Mouse (Mus musculus): Measurements from ENCODE around the gene Tagap. TPM values are rescaled to one million over a fixed set of nuclear protein-coding genes. Genes with fewer than 3 reads are reported as not detected.
"Not testable (repeated sequence)": the region's sequence is repeated elsewhere in the genome, so short reads cannot be mapped to it uniquely, and the experiment has no call there.

The Tagap gene
- polyA plus RNA-seq, 1 experiment from 2014 or later = 0.36 TPM

DNA sequence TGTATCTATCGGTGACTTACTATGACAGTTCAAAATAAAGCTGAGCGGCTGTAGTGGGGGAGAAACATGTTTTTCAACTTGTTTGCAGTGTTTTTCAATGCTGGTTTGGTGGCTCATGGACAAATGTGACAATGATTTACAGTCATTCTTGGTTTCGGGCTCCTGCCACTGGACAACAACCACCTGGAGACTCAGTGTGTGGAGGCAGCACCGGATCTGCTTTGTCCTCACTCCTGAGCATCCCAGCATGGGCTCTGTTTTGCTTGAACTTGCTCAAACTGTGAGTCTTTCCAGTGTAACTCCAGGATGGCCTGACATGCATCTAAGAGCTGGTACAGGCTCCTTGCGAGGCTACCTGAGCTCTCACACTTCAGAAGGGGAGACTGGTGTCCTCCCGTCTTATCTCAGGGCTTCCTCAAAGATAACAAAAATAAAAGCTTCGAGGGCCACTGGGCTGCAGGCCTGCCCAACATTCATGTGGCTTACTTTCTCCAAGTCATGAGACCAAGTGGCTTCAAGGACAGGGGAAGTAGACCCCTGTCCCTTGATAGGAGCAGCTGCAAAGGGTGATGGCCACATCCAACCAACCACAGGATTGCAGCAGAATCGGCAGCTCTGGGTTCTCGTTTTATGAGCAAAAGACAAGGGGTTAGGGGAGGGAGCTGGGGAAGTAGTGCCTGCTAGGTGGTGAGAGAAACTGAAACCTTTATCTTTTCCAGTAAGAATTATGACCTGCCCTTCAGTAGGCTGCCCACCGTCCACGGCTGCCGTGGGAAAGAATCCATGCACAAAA, 8.8 kb upstream of the Tagap start:
- no peak for ATAC-seq (ENCODE audit: low read depth)
- WGBS = 64% methylated on average over 12 of the region's 12 CpGs

DNA sequence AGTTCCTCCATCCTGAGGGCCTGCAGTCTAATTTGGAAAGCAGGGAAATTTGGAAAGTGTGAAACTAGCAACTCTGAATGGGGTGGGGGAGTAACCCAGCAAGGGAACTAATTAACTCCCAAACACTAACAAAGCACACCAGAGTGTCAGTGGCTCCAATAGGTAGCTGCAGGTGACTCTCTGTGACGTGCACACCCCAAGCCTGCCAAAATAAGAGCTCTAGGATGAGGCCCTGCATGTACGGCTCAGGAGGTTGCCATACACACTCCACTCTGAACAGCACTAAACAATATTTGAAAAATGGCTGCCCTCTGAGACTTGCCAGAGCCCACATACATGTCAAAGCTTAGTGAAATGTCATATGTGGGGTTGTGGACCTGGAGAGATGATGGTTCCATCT, 7.4 kb upstream of the Tagap start:
- no peaks in the 10 kb centered on the region for H3K27me3 ChIP-seq
- no peak overlapping the region for H3K27ac ChIP-seq (replicated peaks)
- no peaks in the 10 kb centered on the region for H3K9me3 ChIP-seq
- no peak overlapping the region for H3K4me2 ChIP-seq
- no peaks in the 10 kb centered on the region for H3K36me3 ChIP-seq
- no peak for ATAC-seq (ENCODE audit: low read depth)
- H3K4me3 ChIP-seq = no peak overlapping the region
- WGBS = 88% methylated on average over 2 of the region's 2 CpGs
- H3K9ac ChIP-seq = no peak overlapping the region
- no peaks in the 10 kb centered on the region for H3K4me1 ChIP-seq (replicated peaks)

More for the DNA sequence above, 8.8 kb upstream of the Tagap start:
- no peak overlapping the region for H3K4me3 ChIP-seq
- H3K9me3 ChIP-seq = no peaks in the 10 kb centered on the region
- H3K27ac ChIP-seq (replicated peaks) = no peak overlapping the region
- H3K9ac ChIP-seq = no peak overlapping the region
- H3K27me3 ChIP-seq = no peaks in the 10 kb centered on the region
- no peak overlapping the region for H3K4me2 ChIP-seq
- no peaks in the 10 kb centered on the region for H3K4me1 ChIP-seq (replicated peaks)
- H3K36me3 ChIP-seq = no peaks in the 10 kb centered on the region

DNA sequence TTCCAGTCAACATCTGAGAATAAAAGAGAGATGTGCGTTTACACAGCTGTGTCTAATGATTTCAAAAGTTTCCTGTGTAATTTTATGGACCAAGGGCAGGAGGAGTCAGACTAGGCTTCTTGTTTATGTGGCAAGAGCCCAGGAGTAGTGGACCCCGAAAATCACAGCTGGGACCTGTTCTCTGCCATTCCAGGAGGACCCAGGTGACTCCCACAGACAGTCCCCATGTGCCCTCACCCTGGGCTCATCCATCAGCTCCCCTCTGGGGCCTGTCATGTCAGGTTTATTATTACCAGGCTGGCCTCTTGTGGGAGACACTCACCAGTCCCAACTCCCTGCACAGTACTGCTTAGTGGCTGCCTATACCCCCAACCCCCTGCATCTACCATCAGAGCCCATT, 6.6 kb upstream of the Tagap start:
- H3K4me3 ChIP-seq = no peak overlapping the region
- H3K9ac ChIP-seq = no peak overlapping the region
- H3K4me1 ChIP-seq (replicated peaks) = no peaks in the 10 kb centered on the region
- 79% methylated on average over 2 of the region's 2 CpGs for WGBS
- H3K9me3 ChIP-seq = no peaks in the 10 kb centered on the region
- no peaks in the 10 kb centered on the region for H3K27me3 ChIP-seq
- H3K36me3 ChIP-seq = no peaks in the 10 kb centered on the region
- no peak for ATAC-seq (ENCODE audit: low read depth)
- H3K27ac ChIP-seq (replicated peaks) = no peak overlapping the region
- H3K4me2 ChIP-seq = no peak overlapping the region

DNA sequence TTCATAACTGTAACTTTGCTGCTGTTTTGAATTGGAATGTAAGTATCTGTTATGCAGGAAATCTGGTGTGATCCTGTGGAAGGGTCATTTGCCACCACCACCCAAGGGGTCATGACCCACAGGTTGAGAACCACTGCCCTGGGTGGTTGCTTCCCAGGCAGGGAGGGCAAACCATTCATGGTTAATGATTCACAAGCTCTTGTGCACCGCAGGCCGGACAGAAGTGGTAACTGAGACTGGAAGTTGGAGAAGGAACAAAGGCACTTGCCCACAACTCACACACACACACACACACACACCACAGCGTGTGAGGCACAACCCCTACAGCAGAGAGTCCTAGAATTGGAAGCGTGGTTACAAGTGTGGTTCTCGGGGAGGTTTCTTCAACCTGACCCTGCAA, 3.2 kb upstream of the Tagap start:
- no peak for ATAC-seq (ENCODE audit: low read depth)
- Histone ChIP-seq H3K9me3 (no peaks in the 10 kb centered on the region), H3K4me1 (replicated peaks) (0 out of 2 replicates have a peak, but pooled peaks cover 3% of the 10 kb centered on the region), H3K4me2 (no peak overlapping the region), H3K27ac (replicated peaks) (no peak overlapping the region), H3K27me3 (no peaks in the 10 kb centered on the region), H3K4me3 (no peak overlapping the region), H3K9ac (no peak overlapping the region), H3K36me3 (no peaks in the 10 kb centered on the region)
- whole genome bisulfite sequencing = 70% methylated on average over 5 of the region's 5 CpGs

DNA sequence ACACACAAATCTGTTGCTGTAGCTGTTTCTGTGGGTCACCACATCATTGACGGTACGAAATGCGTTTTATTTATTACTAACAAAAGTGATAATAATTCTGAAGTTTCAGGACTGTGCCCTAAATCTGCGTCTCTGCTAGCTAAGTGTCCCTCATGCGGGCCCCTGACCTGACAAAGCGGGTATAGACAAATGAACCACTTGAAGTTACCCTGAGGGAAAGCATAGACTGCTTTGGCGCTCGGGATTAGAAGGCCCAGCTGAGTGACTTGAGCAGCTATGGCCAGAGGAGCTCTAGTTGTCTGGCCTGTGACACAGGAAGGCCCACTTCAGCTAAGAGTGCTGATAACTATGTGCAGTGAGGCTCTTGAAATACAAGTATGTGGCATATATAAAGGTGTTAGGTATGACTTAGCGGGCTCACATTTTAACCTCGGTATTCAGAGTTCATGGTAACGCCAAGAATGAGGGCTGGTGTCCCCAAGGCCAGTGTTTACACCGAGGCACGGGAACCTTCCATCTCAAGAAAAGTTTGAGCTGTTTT, 1.5 kb upstream of the Tagap start:
- Histone ChIP-seq H3K27ac (replicated peaks) (no peak overlapping the region), H3K9me3 (no peaks in the 10 kb centered on the region), H3K4me2 (no peak overlapping the region), H3K4me3 (no peak overlapping the region), H3K9ac (no peak overlapping the region), H3K36me3 (no peaks in the 10 kb centered on the region), H3K4me1 (replicated peaks) (0 out of 2 replicates have a peak, but pooled peaks cover 3% of the 10 kb centered on the region), H3K27me3 (no peaks in the 10 kb centered on the region)
- 92% methylated on average over 13 of the region's 13 CpGs for WGBS
- ATAC-seq (ENCODE audit: low read depth) = no peak

DNA sequence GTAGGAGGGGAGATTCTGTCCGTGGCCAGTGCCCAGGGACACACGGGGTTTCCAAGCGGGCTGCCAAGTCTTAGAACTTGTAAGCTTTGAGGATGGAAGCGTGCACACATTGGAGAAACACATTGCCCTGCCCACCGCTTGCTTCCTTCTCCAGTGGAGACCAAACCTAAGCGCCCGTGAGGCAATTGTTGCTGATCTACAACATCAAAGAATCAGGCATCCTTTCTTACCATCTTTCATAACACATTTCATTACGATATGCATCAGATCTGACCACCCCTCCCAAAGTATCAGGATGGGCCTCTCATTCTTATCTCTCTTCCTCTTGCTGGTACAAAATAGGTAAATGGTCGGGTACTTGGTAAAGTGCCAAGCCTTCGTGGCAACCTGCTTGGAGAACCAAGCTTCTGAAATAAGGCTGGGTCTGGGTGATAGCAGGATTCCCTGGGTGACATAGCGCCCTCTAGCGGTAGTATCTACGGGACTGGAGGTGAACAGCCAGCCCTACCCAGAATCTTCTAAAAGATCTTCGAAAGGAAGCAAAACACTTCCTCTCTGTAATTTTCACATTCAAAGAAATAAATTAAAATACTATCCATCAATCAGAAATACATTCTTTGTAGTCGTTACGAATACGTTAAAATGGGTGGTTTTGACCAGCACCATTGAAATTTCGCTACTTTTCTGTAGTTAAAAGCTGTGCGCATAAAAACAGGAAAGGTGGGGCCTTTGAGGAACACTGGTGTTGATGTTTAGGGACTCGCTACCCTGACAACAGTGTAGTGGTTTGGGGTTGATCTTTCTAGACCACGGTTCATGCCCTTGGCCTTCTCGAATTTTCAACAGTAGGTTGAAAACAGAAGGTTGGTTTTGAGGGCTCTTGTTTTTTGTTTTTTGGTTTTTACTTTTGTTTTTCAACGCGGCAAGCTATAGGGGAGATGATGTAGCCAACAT, 2.1 kb downstream of the Tagap start:
- no peak for ATAC-seq (ENCODE audit: low read depth)
- H3K9me3 ChIP-seq = no peaks in the 10 kb centered on the region
- H3K4me1 ChIP-seq (replicated peaks) = peaks cover 8% of the 10 kb centered on the region
- no peak overlapping the region for H3K4me2 ChIP-seq
- H3K27ac ChIP-seq (replicated peaks) = no peak overlapping the region
- no peak overlapping the region for H3K9ac ChIP-seq
- H3K4me3 ChIP-seq = no peak overlapping the region
- no peaks in the 10 kb centered on the region for H3K27me3 ChIP-seq
- H3K36me3 ChIP-seq = no peaks in the 10 kb centered on the region
- 72% methylated on average over 24 of the region's 24 CpGs for WGBS

DNA sequence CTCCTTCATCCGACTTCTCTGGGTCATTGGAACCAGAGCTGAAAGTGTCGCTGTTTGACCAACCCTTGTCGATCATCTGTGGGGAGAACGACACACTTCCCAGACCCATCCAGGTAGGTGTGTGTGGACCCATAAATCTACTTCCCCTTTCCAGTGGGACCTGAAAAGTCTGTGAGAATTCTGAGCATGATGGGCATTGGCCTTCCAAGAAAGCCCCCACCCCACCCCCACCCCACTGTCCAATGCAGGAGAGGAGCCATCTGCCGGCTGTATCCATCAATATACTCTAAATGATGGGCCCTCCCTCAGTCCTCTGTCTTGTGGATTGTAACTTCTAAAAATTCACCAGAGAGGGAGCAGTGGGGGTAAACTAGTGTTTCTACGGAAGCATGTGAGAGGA, 2.9 kb downstream of the Tagap start:
- H3K36me3 ChIP-seq = no peaks in the 10 kb centered on the region
- no peak overlapping the region for H3K9ac ChIP-seq
- H3K27ac ChIP-seq (replicated peaks) = no peak overlapping the region
- H3K4me2 ChIP-seq = no peak overlapping the region
- no peaks in the 10 kb centered on the region for H3K27me3 ChIP-seq
- no peak overlapping the region for H3K4me3 ChIP-seq
- 84% methylated on average over 6 of the region's 6 CpGs for WGBS
- peaks cover 8% of the 10 kb centered on the region for H3K4me1 ChIP-seq (replicated peaks)
- no peak for ATAC-seq (ENCODE audit: low read depth)
- H3K9me3 ChIP-seq = no peaks in the 10 kb centered on the region

DNA sequence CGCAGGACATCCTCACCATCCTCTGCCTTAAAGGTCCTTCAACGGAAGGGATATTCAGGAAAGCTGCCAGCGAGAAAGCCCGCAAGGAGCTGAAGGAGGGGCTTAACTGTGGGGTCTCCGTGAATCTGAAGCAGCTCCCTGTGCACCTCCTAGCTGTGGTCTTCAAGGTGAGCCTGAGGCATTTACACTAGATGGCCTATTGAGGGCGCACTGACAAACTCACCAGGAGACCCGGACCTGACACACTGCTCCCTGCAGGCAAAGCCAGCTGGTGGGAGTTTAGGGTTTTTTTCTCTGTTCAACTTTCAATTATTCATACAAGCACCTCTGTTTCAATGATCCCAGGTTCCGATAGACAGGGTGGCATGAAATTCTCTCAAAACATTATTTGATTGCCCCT, 3.5 kb downstream of the Tagap start:
- no peak overlapping the region for H3K4me2 ChIP-seq
- no peaks in the 10 kb centered on the region for H3K9me3 ChIP-seq
- ATAC-seq (ENCODE audit: low read depth) = no peak
- no peak overlapping the region for H3K4me3 ChIP-seq
- H3K9ac ChIP-seq = no peak overlapping the region
- no peaks in the 10 kb centered on the region for H3K27me3 ChIP-seq
- no peaks in the 10 kb centered on the region for H3K36me3 ChIP-seq
- H3K4me1 ChIP-seq (replicated peaks) = peaks cover 8% of the 10 kb centered on the region
- 38% methylated on average over 8 of the region's 8 CpGs for WGBS
- H3K27ac ChIP-seq (replicated peaks) = no peak overlapping the region

DNA sequence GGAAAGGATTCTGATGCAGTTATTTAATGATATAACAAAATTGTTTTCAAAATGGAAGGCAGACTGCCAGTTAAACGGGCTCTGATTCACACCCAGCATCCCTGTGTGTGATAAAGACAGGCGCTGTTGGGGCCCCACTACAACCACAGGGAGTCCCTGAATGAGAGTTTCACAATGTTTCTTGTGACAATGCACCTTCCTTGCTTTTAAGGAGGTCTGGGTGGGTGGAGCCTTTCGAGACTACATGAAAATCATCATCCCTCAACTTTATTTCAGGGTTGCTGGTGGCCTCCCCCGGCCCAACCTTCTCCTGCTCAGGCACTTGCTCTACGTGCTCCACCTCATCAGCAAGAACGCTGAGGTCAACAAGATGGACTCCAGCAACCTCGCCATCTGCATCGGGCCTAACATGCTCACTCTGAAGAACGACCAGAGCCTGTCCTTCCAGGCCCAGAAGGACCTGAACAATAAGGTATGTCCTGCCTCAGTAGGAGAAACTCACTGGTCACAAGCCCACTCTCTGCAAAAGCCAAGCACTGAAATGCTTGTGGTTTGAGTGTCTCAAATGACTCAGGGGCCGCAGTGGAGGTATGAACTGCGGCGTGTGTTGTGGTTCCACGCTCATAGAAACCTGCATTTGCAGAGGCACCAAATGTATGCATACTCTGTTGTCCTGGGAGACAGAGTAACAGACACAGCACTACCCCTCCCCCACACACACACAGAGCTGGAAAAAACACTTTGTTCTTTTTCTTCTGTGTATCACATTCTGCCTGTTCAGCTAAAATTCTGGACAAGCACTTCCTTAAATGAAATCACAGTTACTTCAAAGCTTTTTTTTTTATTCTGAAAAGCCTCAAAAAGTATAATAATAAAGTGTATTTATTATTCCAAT, 5.5 kb downstream of the Tagap start:
- Histone ChIP-seq H3K4me2 (no peak overlapping the region), H3K27ac (replicated peaks) (no peak overlapping the region), H3K27me3 (no peaks in the 10 kb centered on the region), H3K9me3 (no peaks in the 10 kb centered on the region), H3K9ac (no peak overlapping the region), H3K4me3 (no peak overlapping the region), H3K36me3 (no peaks in the 10 kb centered on the region), H3K4me1 (replicated peaks) (peaks cover 8% of the 10 kb centered on the region)
- WGBS = 73% methylated on average over 13 of the region's 13 CpGs
- ATAC-seq (ENCODE audit: low read depth) = no peak

DNA sequence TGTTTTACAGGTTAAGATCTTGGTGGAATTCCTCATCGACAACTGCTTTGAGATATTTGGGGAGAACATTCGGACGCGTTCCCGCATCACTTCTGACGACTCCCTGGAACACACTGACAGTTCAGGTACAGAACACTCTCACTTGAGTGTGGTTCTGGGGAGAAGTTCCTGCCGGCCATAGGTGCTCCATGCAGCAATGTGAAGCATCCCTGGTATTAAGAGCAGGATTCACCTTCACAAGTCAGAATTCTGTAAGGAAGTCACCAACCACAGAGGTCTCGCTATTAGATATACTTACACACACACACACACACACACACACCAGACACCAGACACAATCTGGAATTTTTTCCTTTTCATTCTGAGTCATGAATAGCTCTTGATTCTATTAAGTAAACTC, 6.3 kb downstream of the Tagap start:
- not testable (repeated sequence) for H3K9ac ChIP-seq; H3K9me3 ChIP-seq; ATAC-seq (ENCODE audit: low read depth)

DNA sequence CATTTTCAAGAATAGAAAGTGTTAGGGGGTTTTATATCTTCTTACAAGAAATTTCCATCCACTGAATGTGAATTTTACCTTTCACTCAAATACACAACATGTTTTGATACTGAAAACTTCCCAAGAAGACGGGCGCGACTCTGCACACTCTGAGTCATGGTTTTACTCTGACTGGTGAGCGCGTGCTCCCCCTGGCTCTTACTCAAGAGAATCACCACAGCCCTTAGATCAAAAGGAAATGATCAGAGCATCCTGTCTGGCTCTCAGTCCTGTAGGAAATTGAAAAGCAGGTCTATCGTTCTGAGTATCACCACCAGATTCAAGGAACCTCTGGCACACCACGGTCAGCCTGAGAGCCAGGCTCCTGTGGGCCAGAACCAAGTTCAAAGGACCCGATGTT, 13.8 kb downstream of the Tagap start:
- H3K9me3 ChIP-seq = no peaks in the 10 kb centered on the region
- H3K36me3 ChIP-seq = no peaks in the 10 kb centered on the region
- no peak overlapping the region for H3K9ac ChIP-seq
- WGBS = 71% methylated on average over 8 of the region's 8 CpGs
- no peak overlapping the region for H3K4me3 ChIP-seq
- H3K27me3 ChIP-seq = no peaks in the 10 kb centered on the region
- peaks cover under 1% of the 10 kb centered on the region; the same call in 1 of the 2 replicates for H3K4me1 ChIP-seq (replicated peaks)
- no peak overlapping the region for H3K27ac ChIP-seq (replicated peaks)
- H3K4me2 ChIP-seq = no peak overlapping the region
- ATAC-seq (ENCODE audit: low read depth) = no peak

More for the DNA sequence above, 6.3 kb downstream of the Tagap start:
- H3K27me3 ChIP-seq; H3K4me3 ChIP-seq; H3K36me3 ChIP-seq; H3K4me2 ChIP-seq; H3K4me1 ChIP-seq (replicated peaks); H3K27ac ChIP-seq (replicated peaks): not testable (repeated sequence)
- 75% methylated on average over 7 of the region's 8 CpGs for WGBS
